Mouse (Mus musculus) ES-Bruce4 (cell line): Measurements from ENCODE around the gene Polr2h.

Experiments used
- CTCF ChIP-seq: IDR thresholded peaks from one replicate; pipeline ENCODE4 v1.8.1; 2011; ENCODE audit warnings: low read depth, low read length
- POLR2A ChIP-seq: IDR thresholded peaks from one replicate; pipeline ENCODE4 v1.8.1; 2011; ENCODE audit warnings: low read length; ENCODE audit not compliant: insufficient read depth

DNA sequence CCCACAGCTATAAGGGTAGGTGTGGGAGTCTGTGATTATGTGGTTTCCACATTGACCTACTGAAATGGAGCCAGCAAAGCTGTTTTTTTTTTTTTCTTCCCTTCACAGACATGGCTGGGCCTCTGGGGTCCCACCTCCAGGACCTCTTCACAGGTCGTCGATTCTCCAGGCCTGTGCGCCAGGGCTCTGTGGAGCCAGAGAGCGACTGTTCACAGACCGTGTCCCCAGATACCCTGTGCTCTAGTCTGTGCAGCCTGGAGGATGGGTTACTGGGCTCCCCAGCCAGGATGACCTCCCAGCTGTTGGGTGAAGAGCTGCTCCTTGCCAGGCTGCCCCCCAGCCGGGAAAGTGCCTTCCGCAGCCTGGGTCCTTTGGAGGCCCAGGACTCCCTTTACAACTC, 16.1 kb upstream of the Polr2h start:
- TF ChIP-seq CTCF, result no peak
- TF ChIP-seq POLR2A, result no peak
